Mouse (Mus musculus) macrophage (primary cell): ENCODE measurements around the gene Ccdc125. TPM values are rescaled to one million over a fixed set of nuclear protein-coding genes. Genes with fewer than 3 reads are reported as not detected.

Source experiments
- H3K27ac ChIP-seq: fragments of 350-480 bp; formaldehyde crosslinking; 2 replicates; pipeline ENCODE4 v1.9.0; 2021
- H3K36me3 ChIP-seq: fragments of 350-480 bp; formaldehyde crosslinking; 2 replicates; pipeline ENCODE4 v1.9.0; 2021; ENCODE audit errors: inconsistent target
- H3K4me3 ChIP-seq: fragments of 350-480 bp; formaldehyde crosslinking; 2 replicates; pipeline ENCODE4 v1.9.0; 2021; ENCODE audit errors: inconsistent target
- H3K79me2 ChIP-seq: fragments of 350-480 bp; formaldehyde crosslinking; 2 replicates; pipeline ENCODE4 v1.9.0; 2021; ENCODE audit errors: inconsistent target
- WGBS: methylation state at CpG from one replicate; pipeline ENCODE4 v1.1.7; 2026; ENCODE audit warnings: inconsistent platforms; ENCODE audit not compliant: missing documents; 5-methylcytosine and 5-hydroxymethylcytosine counted together
- polyA plus RNA-seq: library from polyadenylated mRNA; stranded (reverse); fragments of 250-400 nt; gene quantifications from 3 replicates; pipeline ENCODE4 v1.2.4, GENCODE M21; 2018; ENCODE audit warnings: inconsistent platforms
- total RNA-seq, 78 experiments: library from RNA; depleted of rRNA; stranded (reverse); fragments of 250-400 nt; gene quantifications; 1 replicate in 9 of 78; 2 replicates in 24 of 78; 3 replicates in 43 of 78; 4 replicates in 2 of 78; pipeline ENCODE4 v1.2.4; 2018; ENCODE audit warnings: inconsistent platforms in 56 of 78

The Ccdc125 gene
- total RNA-seq (2018; cell fraction: chromatin; rRNA removed) = 10 to 100 TPM in 15 of 26 experiments, 1 to 10 TPM in 9, under 1 TPM in 1, not detected in 1; 0.38 to 22.4 (median 14.9) TPM
- 10 to 100 TPM in 1 of 26 experiments, 1 to 10 TPM in 25; 1.0 to 13.0 (median 6.4) TPM for total RNA-seq (2018; cell fraction: cytosol; rRNA removed)
- total RNA-seq (2018; cell fraction: nucleus; rRNA removed) = 10 to 100 TPM in 13 of 26 experiments, 1 to 10 TPM in 13; 1.0 to 18.1 (median 10.0) TPM
- 5.5 to 12.5 TPM (median 5.9 TPM) in 3 replicates for polyA plus RNA-seq

- H3K79me2 ChIP-seq = no peaks in the 10 kb centered on the region
- H3K36me3 ChIP-seq = peaks cover 13% of the 10 kb centered on the region; the same call in 1 of the 2 replicates
- H3K27ac ChIP-seq = no peak within 1 kb of the TSS
- peak within 1 kb of the TSS; percentile 45 for H3K4me3 ChIP-seq
- 3% methylated on average over 41 of the region's 44 CpGs for WGBS
These were observed at the start of gene Ccdc125 for GRCm38 (mm10) chr13:100669291-100670022. Gene Ccdc125, plus strand, starts transcription at chr13:100669717.

GRCm38 (mm10) chr13:100622241-100622640, 47.3 kb upstream of the Ccdc125 start:
- Histone ChIP-seq H3K4me3 (no peak overlapping the region), H3K27ac (no peak overlapping the region), H3K36me3 (peaks cover 74% of the 10 kb centered on the region), H3K79me2 (no peaks in the 10 kb centered on the region)
- 98% methylated on average over 4 of the region's 4 CpGs for WGBS

- H3K79me2 ChIP-seq = no peaks in the 10 kb centered on the region
- peaks cover 77% of the 10 kb centered on the region for H3K36me3 ChIP-seq
- WGBS = 58% methylated on average over 3 of the region's 3 CpGs
- H3K27ac ChIP-seq = no peak overlapping the region
- H3K4me3 ChIP-seq = no peak overlapping the region
These were observed 35.3 kb upstream of the Ccdc125 start for GRCm38 (mm10) chr13:100634106-100634691.

- Histone ChIP-seq H3K4me3 (no peak overlapping the region), H3K27ac (peak overlapping the region; percentile 31; the same call in 1 of the 2 replicates), H3K79me2 (peaks cover 12% of the 10 kb centered on the region; the same call in 1 of the 2 replicates), H3K36me3 (peaks cover 46% of the 10 kb centered on the region)
- 39% methylated on average over 4 of the region's 4 CpGs for WGBS
These were observed 26.9 kb upstream of the Ccdc125 start for GRCm38 (mm10) chr13:100642471-100643209.

GRCm38 (mm10) chr13:100648223-100648622, 21.3 kb upstream of the Ccdc125 start:
- peaks cover 27% of the 10 kb centered on the region for H3K36me3 ChIP-seq

GRCm38 (mm10) chr13:100650550-100651438, 18.7 kb upstream of the Ccdc125 start, which contains the start of the genes Ak6 and Rad17:
Gene Ak6, plus strand, starts transcription at chr13:100650979.
Gene Rad17, minus strand, starts transcription at chr13:100651051.
- H3K36me3 ChIP-seq = 0 out of 2 replicates have a peak, but pooled peaks cover 1% of the 10 kb centered on the region
- peak within 1 kb of the TSS; percentile 99 for H3K4me3 ChIP-seq
- WGBS = under 1% methylated on average over 72 of the region's 73 CpGs
- H3K27ac ChIP-seq = peak within 1 kb of the TSS; percentile 70
- peaks cover 74% of the 10 kb centered on the region for H3K79me2 ChIP-seq

More at GRCm38 (mm10) chr13:100648223-100648622, 21.3 kb upstream of the Ccdc125 start:
- Histone ChIP-seq H3K4me3 (no peak overlapping the region), H3K79me2 (peaks cover 50% of the 10 kb centered on the region), H3K27ac (peak overlapping the region; percentile 24)
- WGBS = 26% methylated on average over 8 of the region's 8 CpGs

GRCm38 (mm10) chr13:100651439-100652186, 17.9 kb upstream of the Ccdc125 start, which contains the start of gene Taf9:
Gene Taf9, plus strand, starts transcription at chr13:100651579.
- WGBS = under 1% methylated on average over 51 of the region's 63 CpGs
- H3K79me2 ChIP-seq = peaks cover 79% of the 10 kb centered on the region
- H3K36me3 ChIP-seq = no peaks in the 10 kb centered on the region
- H3K4me3 ChIP-seq = peak within 1 kb of the TSS; percentile 99
- H3K27ac ChIP-seq = peak within 1 kb of the TSS; percentile 70

- 89% methylated on average over 5 of the region's 5 CpGs for WGBS
- no peak overlapping the region for H3K4me3 ChIP-seq
- H3K79me2 ChIP-seq = peaks cover 85% of the 10 kb centered on the region
These were observed 11.4 kb upstream of the Ccdc125 start for GRCm38 (mm10) chr13:100658091-100658490.

GRCm38 (mm10) chr13:100659864-100660456, 9.6 kb upstream of the Ccdc125 start:
- Histone ChIP-seq H3K4me3 (no peak overlapping the region), H3K79me2 (peaks cover 66% of the 10 kb centered on the region), H3K27ac (no peak overlapping the region), H3K36me3 (0 out of 2 replicates have a peak, but pooled peaks cover 3% of the 10 kb centered on the region)
- 31% methylated on average over 4 of the region's 4 CpGs for WGBS

More at GRCm38 (mm10) chr13:100658091-100658490, 11.4 kb upstream of the Ccdc125 start:
- no peak overlapping the region for H3K27ac ChIP-seq
- no peaks in the 10 kb centered on the region for H3K36me3 ChIP-seq

- peak overlapping the region; percentile 45 for H3K4me3 ChIP-seq
- H3K79me2 ChIP-seq = no peaks in the 10 kb centered on the region
- H3K27ac ChIP-seq = no peak overlapping the region
- WGBS = 24% methylated on average over 9 of the region's 9 CpGs
- peaks cover 10% of the 10 kb centered on the region; the same call in 1 of the 2 replicates for H3K36me3 ChIP-seq
These were observed 744 bp downstream of the Ccdc125 start for GRCm38 (mm10) chr13:100670181-100670741.

GRCm38 (mm10) chr13:100675936-100676635, 6.6 kb downstream of the Ccdc125 start:
- Histone ChIP-seq H3K4me3 (peak overlapping the region; percentile 24), H3K79me2 (no peaks in the 10 kb centered on the region), H3K27ac (peak overlapping the region; percentile 67), H3K36me3 (no peaks in the 10 kb centered on the region)
- WGBS = 26% methylated on average over 15 of the region's 15 CpGs

GRCm38 (mm10) chr13:100681615-100682014, 12.1 kb downstream of the Ccdc125 start:
- Histone ChIP-seq H3K4me3 (no peak overlapping the region), H3K27ac (no peak overlapping the region), H3K79me2 (no peaks in the 10 kb centered on the region), H3K36me3 (no peaks in the 10 kb centered on the region)
- 91% methylated on average over 8 of the region's 8 CpGs for WGBS
